Mouse (Mus musculus): ENCODE results near the gene Fam169a. TPM values are rescaled to one million over a fixed set of nuclear protein-coding genes. Genes with fewer than 3 reads are reported as not detected.
"Not testable (repeated sequence)": the region's sequence is repeated elsewhere in the genome, so short reads cannot be mapped to it uniquely, and the experiment has no call there.

Fam169a gene
- polyA plus RNA-seq, 1 experiment, result 1.4 TPM

- no peaks in the 10 kb centered on the region for H3K4me1 ChIP-seq (ENCODE audit: control insufficient read depth, insufficient read depth, low read length)
- H3K27ac ChIP-seq (ENCODE audit: control insufficient read depth, insufficient read depth, low read depth, low read length, poor library complexity), result no peak overlapping the region
- no peak overlapping the region for H3K4me3 ChIP-seq (replicated peaks; ENCODE audit: control insufficient read depth, low read depth, low read length)
- TF ChIP-seq CTCF (IDR thresholded peaks at IDR 0.05; ENCODE audit: control insufficient read depth, insufficient read depth, low read length), result no peak
- TF ChIP-seq POLR2A (IDR thresholded peaks at IDR 0.05; ENCODE audit: borderline replicate concordance, control insufficient read depth, low read depth, low read length), result no peak
- 72% methylated on average over 9 of the region's 9 CpGs for WGBS
Observed at GRCm38 (mm10) chr13:97086316-97086715, 19.2 kb downstream of the Fam169a start.

GRCm38 (mm10) chr13:97087421-97087820 lies 20.3 kb downstream of the Fam169a start:
- 86% methylated on average over 6 of the region's 6 CpGs for WGBS
- no peak overlapping the region for H3K27ac ChIP-seq (ENCODE audit: control insufficient read depth, insufficient read depth, low read depth, low read length, poor library complexity)
- TF ChIP-seq POLR2A (IDR thresholded peaks at IDR 0.05; ENCODE audit: borderline replicate concordance, control insufficient read depth, low read depth, low read length) (no peak), CTCF (IDR thresholded peaks at IDR 0.05; ENCODE audit: control insufficient read depth, insufficient read depth, low read length) (no peak)

GRCm38 (mm10) chr13:97088183-97088582 lies 21.1 kb downstream of the Fam169a start:
- TF ChIP-seq POLR2A (IDR thresholded peaks at IDR 0.05; ENCODE audit: borderline replicate concordance, control insufficient read depth, low read depth, low read length) (no peak), CTCF (IDR thresholded peaks at IDR 0.05; ENCODE audit: control insufficient read depth, insufficient read depth, low read length) (no peak)
- Histone ChIP-seq H3K4me1 (ENCODE audit: control insufficient read depth, insufficient read depth, low read length) (no peaks in the 10 kb centered on the region), H3K27ac (ENCODE audit: control insufficient read depth, insufficient read depth, low read depth, low read length, poor library complexity) (no peak overlapping the region), H3K4me3 (replicated peaks; ENCODE audit: control insufficient read depth, low read depth, low read length) (no peak overlapping the region)
- 78% methylated on average over 3 of the region's 3 CpGs for WGBS

More at GRCm38 (mm10) chr13:97087421-97087820, 20.3 kb downstream of the Fam169a start:
- no peak overlapping the region for H3K4me3 ChIP-seq (replicated peaks; ENCODE audit: control insufficient read depth, low read depth, low read length)
- no peaks in the 10 kb centered on the region for H3K4me1 ChIP-seq (ENCODE audit: control insufficient read depth, insufficient read depth, low read length)

GRCm38 (mm10) chr13:97095726-97096125 lies 28.6 kb downstream of the Fam169a start:
- H3K27ac ChIP-seq (ENCODE audit: control insufficient read depth, insufficient read depth, low read depth, low read length, poor library complexity), result no peak overlapping the region
- 71% methylated on average over 4 of the region's 4 CpGs for WGBS
- no peak overlapping the region for H3K4me3 ChIP-seq (replicated peaks; ENCODE audit: control insufficient read depth, low read depth, low read length)
- no peaks in the 10 kb centered on the region for H3K4me1 ChIP-seq (ENCODE audit: control insufficient read depth, insufficient read depth, low read length)
- no peak for TF ChIP-seq CTCF (IDR thresholded peaks at IDR 0.05; ENCODE audit: control insufficient read depth, insufficient read depth, low read length)
- TF ChIP-seq POLR2A (IDR thresholded peaks at IDR 0.05; ENCODE audit: borderline replicate concordance, control insufficient read depth, low read depth, low read length), result no peak

GRCm38 (mm10) chr13:97099187-97099852 lies 32.2 kb downstream of the Fam169a start, which contains the start of gene Gm6169:
Gm6169 (minus strand) TSS chr13:97099237.
- WGBS, result 61% methylated on average over 22 of the region's 22 CpGs
- Histone ChIP-seq H3K27ac (ENCODE audit: control insufficient read depth, insufficient read depth, low read depth, low read length, poor library complexity) (no peak within 1 kb of the TSS), H3K4me1 (ENCODE audit: control insufficient read depth, insufficient read depth, low read length) (no peaks in the 10 kb centered on the region; the same call in 1 of the 2 replicates), H3K4me3 (replicated peaks; ENCODE audit: control insufficient read depth, low read depth, low read length) (no peak within 1 kb of the TSS)
- TF ChIP-seq CTCF (IDR thresholded peaks at IDR 0.05; ENCODE audit: control insufficient read depth, insufficient read depth, low read length) (no peak), POLR2A (IDR thresholded peaks at IDR 0.05; ENCODE audit: borderline replicate concordance, control insufficient read depth, low read depth, low read length) (no peak)

- H3K4me3 ChIP-seq (replicated peaks; ENCODE audit: control insufficient read depth, low read depth, low read length), result no peak overlapping the region
- no peaks in the 10 kb centered on the region; the same call in 1 of the 2 replicates for H3K4me1 ChIP-seq (ENCODE audit: control insufficient read depth, insufficient read depth, low read length)
- WGBS, result 83% methylated on average over 7 of the region's 7 CpGs
- no peak overlapping the region for H3K27ac ChIP-seq (ENCODE audit: control insufficient read depth, insufficient read depth, low read depth, low read length, poor library complexity)
- TF ChIP-seq POLR2A (IDR thresholded peaks at IDR 0.05; ENCODE audit: borderline replicate concordance, control insufficient read depth, low read depth, low read length) (no peak), CTCF (IDR thresholded peaks at IDR 0.05; ENCODE audit: control insufficient read depth, insufficient read depth, low read length) (no peak)
Observed at GRCm38 (mm10) chr13:97104996-97105395, 37.9 kb downstream of the Fam169a start.

GRCm38 (mm10) chr13:97107721-97108120 lies 40.6 kb downstream of the Fam169a start:
- 84% methylated on average over 4 of the region's 4 CpGs for WGBS
- not testable (repeated sequence) for H3K27ac ChIP-seq (ENCODE audit: control insufficient read depth, insufficient read depth, low read depth, low read length, poor library complexity); H3K4me1 ChIP-seq (ENCODE audit: control insufficient read depth, insufficient read depth, low read length); H3K4me3 ChIP-seq (replicated peaks; ENCODE audit: control insufficient read depth, low read depth, low read length)

- Histone ChIP-seq H3K4me3 (replicated peaks; ENCODE audit: control insufficient read depth, low read depth, low read length) (no peak overlapping the region), H3K4me1 (ENCODE audit: control insufficient read depth, insufficient read depth, low read length) (no peaks in the 10 kb centered on the region; the same call in 1 of the 2 replicates), H3K27ac (ENCODE audit: control insufficient read depth, insufficient read depth, low read depth, low read length, poor library complexity) (no peak overlapping the region)
- WGBS, result 80% methylated on average over 4 of the region's 4 CpGs
- TF ChIP-seq POLR2A (IDR thresholded peaks at IDR 0.05; ENCODE audit: borderline replicate concordance, control insufficient read depth, low read depth, low read length) (no peak), CTCF (IDR thresholded peaks at IDR 0.05; ENCODE audit: control insufficient read depth, insufficient read depth, low read length) (no peak)
Observed at GRCm38 (mm10) chr13:97109046-97109445, 42.0 kb downstream of the Fam169a start.

GRCm38 (mm10) chr13:97121341-97121740 lies 54.3 kb downstream of the Fam169a start:
- Histone ChIP-seq H3K4me1 (ENCODE audit: control insufficient read depth, insufficient read depth, low read length) (no peaks in the 10 kb centered on the region), H3K4me3 (replicated peaks; ENCODE audit: control insufficient read depth, low read depth, low read length) (no peak overlapping the region), H3K27ac (ENCODE audit: control insufficient read depth, insufficient read depth, low read depth, low read length, poor library complexity) (no peak overlapping the region)
- TF ChIP-seq CTCF (IDR thresholded peaks at IDR 0.05; ENCODE audit: control insufficient read depth, insufficient read depth, low read length) (no peak), POLR2A (IDR thresholded peaks at IDR 0.05; ENCODE audit: borderline replicate concordance, control insufficient read depth, low read depth, low read length) (no peak)
- WGBS, result 60% methylated on average over 3 of the region's 3 CpGs

GRCm38 (mm10) chr13:97129654-97130053 lies 62.6 kb downstream of the Fam169a start:
- 80% methylated on average over 4 of the region's 4 CpGs for WGBS
- H3K27ac ChIP-seq (ENCODE audit: control insufficient read depth, insufficient read depth, low read depth, low read length, poor library complexity); H3K4me1 ChIP-seq (ENCODE audit: control insufficient read depth, insufficient read depth, low read length): not testable (repeated sequence)

GRCm38 (mm10) chr13:97130413-97130812 lies 63.3 kb downstream of the Fam169a start:
- not testable (repeated sequence) for H3K4me1 ChIP-seq (ENCODE audit: control insufficient read depth, insufficient read depth, low read length); H3K27ac ChIP-seq (ENCODE audit: control insufficient read depth, insufficient read depth, low read depth, low read length, poor library complexity); H3K4me3 ChIP-seq (replicated peaks; ENCODE audit: control insufficient read depth, low read depth, low read length)
- no CpG with 5 or more reads among the region's 2 CpGs for WGBS

More at GRCm38 (mm10) chr13:97129654-97130053, 62.6 kb downstream of the Fam169a start:
- H3K4me3 ChIP-seq (replicated peaks; ENCODE audit: control insufficient read depth, low read depth, low read length), result not testable (repeated sequence)

All from bone marrow, adult 2 months (tissue).